Mouse (Mus musculus): ENCODE data around the gene Hpd.

The Hpd gene

DNA sequence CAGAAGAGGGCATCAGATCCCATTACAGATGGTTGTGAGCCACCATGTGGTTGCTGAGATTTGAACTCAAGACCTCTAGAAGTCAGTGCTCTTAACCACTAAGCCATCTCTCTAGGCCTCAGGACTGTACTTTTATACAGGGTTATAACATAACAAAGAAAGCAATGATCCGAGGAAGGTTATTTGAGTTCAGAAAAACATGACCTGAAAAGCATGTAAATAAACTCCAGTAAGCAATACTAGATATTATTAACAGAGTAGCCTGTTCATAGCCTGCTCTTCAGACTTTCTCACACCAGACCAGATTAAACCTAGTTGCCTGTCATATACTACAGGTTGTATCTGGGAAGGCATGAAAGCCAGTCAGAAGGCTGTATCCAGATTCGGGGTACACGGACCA lies 4.8 kb upstream of the Hpd start:
- DNase-seq (ENCODE audit: low read depth, low spot score): no peak

DNA sequence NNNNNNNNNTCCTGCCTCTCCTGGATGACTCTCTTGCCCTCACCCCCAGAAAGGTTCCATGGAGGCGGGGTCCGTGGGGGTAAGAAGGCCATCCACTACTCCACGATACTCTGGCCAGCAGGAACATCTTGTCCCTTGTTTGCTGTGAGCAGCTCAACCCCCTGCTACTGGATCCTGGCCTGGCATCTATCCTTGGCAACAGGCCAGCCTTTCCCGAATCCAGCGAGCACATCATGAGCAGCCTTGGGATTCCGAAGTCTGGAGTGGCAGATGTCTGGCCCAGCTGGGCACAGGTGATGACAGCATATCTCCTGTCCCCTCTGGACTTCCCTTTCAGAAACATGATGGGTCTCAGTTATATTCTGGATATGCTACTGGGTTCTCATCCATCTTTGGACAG lies 3.4 kb upstream of the Hpd start:
- no peak for DNase-seq (ENCODE audit: low read depth, low spot score)

DNA sequence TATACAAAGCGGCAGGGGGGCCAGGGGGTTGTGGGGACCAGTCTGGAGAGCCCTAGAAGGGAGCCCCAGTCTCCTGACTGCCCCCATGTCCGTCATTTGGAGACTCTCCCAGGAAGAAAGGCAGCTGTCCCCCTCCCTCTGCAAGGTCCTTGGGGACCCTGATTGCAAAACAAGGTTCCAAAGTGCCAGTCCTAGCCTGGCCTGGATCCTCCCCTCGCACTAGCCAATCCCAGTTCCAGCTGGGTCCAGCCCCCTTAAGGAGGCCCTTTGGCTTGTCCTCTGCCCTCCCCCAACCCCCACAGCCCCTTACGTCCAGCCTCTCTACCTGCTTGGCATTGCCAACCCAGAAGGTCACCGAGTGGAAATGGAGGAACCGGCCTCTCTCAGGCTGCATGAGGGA lies 991 bp downstream of the Hpd start:
- no peak for DNase-seq (ENCODE audit: low read depth, low spot score)

DNA sequence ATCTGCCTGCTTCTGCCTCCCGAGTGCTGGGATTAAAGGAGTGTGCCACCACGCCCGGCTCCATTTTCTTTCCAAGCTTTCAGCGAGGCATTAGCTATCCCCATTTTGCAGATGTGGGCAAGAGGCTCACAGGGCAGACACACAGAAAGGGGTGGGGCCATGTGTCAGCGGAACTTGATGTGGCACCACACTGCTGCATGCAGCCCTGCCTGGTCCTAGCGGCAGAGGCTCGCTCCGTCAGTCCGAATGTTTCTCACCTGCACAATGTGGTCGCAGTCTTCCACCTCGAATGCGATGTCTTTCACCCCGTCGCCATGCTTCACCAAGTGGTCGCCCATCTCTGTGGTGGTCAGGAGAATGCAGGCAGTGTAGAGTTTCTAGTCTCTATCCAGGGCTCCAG lies 2.1 kb downstream of the Hpd start:
- DNase-seq (ENCODE audit: low read depth, low spot score): no peak

DNA sequence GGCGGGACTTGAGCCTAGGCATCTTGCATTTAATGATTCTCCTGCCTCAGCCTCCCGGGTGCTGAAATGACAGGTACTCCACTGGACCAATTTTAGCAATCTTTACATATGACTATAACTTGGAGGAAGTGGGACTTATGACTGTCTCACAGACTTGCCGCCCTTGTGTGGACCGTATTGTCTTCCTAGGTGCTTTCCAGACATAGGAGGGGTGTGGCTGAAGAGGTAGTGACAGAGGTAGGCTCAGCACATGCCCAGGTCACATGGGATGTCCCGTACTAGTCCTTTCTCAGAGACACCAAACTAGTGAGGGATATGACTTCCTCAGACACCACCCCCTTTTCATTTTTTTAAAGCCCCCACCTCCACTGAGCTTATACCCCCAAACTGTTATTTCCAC lies 3.7 kb downstream of the Hpd start:
- DNase-seq (ENCODE audit: low read depth, low spot score): no peak

DNA sequence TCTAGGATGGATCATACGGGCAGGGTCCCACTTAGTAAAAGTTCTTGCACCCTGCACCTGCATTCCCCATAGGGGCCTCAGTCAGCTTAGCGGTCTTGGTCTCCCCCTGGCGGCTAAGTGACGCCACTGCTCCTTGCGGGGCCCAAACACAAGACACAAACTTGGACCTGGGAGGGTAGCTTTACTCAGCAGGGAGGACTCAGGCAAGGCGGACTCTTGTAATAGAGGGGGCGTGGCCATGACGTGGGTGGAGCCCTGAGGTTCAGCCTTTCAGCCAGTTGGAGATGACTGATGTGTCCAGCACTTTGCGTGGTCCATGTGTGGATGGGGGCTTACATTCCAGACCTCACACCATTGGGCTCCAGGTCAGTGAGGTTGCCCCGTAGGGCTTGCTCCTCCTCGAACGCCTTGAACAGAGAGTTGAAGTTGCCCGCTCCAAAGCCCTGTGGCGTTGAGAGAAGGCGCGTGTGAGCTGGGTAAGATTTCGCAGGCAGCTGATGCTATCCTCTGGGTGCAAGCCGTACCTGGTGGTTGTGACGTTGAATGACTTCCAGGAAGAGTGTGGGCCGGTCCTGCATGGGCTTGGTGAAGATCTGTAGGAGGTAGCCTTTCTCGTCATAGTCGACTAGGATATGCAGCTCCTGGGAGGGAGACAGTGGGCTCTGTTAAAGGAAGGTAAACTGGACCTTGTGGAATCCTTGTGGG lies 10.7 kb downstream of the Hpd start:
- DNase-seq (ENCODE audit: low read depth, low spot score): peak; percentile 95

DNA sequence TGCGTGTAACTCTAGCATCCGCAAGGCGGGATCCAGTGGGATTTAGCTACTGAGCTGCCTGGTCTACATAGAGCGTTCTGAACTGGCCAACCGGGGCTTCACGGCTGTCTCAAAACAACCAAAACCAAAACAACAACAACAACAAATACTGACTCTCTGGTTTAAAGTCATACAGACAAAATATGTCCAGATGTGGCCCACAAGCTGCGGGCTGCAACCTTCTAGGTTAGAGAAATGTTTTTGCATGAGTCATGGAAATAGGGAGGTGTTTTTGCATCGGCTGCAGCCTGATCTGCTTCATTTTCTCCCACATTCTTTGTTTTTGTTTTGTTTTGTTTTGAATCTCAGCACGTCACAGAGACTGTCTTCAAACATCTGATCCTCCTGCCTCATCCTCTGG lies 12.2 kb downstream of the Hpd start:
- no peak for DNase-seq (ENCODE audit: low read depth, low spot score)

DNA sequence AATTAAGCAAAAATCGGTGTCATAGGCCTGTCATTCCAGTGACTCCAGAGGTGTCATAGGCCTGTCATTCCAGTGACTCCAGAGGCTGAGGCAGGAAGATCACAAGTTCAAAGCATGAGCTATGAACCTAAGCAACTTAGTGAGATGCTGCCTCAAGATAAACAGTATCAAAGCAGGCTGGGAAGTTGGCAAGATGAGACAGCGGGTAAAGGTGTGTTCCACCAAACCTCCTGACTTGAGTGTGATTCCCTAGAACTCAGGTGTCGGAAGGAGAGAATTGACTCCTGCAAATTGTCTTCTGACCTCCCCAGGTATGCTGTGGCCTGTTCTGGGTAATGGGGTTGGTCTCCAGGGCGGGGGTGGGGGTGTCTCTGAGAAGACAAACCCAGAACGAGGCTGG lies 13.2 kb downstream of the Hpd start, which contains the start of gene Psmd9:
Gene Psmd9, plus strand, starts transcription at position 130 of the 400 bp plus-strand sequence.
- DNase-seq (ENCODE audit: low read depth, low spot score): no peak

DNA sequence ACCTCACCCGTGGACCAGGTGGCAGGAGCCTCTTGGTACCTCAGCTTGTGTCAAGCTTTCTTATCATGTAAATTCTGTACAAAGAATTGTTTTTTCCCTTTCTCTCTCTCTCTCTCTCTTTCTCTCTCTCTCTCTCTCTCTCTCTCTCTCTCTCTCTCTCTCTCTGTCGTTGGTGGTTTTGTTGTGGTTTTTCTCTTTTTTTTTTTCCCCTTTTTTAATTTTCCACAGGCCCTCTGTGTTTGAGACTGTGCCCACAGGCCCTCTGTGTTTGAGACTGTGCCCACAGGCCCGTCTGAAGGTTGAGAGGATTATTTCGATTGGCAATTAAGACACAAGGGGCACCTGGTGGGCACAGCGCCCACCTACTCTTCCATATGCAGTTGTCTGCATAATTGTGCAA lies 14.9 kb downstream of the Hpd start:
- DNase-seq (ENCODE audit: low read depth, low spot score): no peak

DNA sequence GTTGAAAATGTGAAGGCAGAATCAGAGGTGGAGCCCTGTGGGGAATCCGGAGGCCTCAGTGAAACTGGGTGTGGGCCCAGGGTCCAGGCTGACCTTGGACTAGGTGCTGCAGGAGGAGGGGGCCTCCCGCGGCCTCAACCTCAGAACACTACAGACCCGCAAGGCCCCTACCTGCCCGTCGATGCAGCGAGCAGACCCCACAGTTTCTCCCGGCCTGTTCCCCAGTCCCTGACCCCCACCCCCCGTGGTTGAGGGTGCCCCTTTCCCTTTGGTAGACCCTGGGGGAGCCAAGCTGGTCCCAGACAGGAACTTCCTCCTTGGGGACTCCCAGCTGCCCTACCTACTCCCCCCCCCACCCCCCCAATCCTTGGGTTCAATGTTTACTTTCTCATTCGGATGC lies 16.1 kb downstream of the Hpd start:
- DNase-seq (ENCODE audit: low read depth, low spot score): no peak

DNA sequence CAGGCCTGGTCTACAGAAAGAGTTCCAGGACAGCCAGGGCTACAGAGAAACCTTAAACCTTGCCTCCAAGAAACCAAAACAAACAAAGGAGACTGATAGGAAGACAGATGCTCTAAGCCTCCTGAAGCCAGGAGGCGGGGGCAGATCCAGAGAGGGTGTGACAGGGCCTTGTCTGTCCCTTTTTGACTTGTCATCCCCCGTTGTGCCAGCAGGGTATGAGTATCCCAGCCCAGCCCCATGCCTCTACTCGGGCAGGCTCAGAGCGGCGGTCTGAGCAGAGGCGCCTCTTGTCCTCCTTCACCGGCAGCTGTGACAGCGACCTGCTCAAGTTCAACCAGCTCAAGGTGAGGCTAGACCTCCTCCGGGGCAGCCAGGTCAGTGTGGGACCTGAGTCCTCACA lies 19.6 kb downstream of the Hpd start:
- DNase-seq (ENCODE audit: low read depth, low spot score): peak; percentile 84

DNA sequence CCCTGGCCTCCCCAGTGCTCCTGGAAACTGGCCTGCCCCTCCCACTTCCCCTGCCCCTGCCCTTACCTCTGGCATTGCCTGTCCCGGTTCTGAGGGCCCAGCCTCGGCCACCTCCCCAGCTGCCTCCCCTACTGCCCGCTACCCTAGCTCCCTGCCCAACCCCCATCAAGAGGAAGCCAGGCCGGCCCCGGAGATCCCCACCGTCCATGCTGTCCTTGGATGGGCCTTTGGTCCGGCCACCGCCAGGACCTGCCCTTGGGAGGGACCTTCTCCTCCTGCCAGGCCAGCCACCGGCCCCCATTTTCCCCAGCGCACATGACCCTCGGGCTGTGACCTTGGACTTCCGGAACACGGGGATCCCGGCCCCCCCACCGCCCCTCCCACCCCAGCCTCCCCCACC lies 22.2 kb downstream of the Hpd start:
- no peak for DNase-seq (ENCODE audit: low read depth, low spot score)

DNA sequence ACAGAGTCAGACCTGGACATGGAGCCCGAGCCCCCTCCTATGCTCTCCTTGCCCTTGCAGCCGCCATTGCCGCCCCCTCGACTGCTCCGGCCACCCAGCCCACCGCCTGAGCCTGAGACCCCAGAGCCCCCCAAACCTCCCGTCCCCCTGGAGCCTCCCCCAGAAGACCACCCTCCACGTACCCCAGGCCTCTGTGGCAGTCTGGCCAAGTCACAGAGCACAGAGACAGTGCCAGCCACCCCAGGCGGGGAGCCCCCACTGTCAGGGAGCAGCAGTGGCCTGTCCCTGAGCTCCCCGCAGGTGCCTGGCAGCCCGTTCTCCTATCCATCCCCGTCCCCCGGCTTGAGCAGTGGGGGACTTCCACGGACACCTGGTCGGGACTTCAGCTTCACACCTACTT lies 22.7 kb downstream of the Hpd start:
- DNase-seq (ENCODE audit: low read depth, low spot score): no peak

DNA sequence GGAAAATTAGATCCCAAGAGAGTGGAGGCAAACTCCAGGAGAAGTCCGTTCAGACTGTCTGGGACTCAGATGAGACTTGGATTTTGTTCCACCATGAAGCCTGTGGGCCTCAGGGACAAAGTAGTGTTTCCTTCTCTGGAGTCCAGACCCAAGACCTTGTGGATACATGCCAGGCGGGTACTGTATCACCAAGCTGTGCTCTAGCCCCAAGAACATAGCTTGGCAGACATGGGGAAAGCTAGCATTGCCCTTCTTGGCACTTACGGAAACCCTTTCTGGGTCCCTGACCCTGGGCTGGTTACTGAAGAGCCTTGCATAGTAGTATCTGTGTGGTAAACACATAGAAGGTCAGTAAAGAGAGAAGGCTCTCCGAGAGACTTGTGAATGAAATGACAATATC lies 23.1 kb downstream of the Hpd start:
- no peak for DNase-seq (ENCODE audit: low read depth, low spot score)

DNA sequence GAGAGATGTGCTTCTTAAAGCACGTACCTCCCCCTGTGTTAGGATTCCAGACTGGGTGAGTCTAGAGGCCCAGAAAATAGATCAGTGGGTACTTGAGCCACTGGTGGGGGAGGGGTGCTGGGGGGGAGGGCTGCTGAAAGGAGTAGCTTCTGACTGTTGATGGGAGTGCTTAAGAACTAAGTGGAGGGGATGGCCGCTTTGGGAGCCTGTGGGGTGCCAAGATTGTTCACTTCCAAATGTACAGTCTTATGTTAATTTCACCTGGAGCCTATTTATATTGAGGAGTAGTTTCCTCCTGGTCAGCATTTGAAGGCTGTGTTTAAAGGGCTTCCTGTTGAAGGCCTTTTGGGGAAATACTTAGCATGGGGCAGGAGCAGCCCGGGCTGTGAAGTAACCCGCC lies 24.6 kb downstream of the Hpd start:
- peak; percentile 99 for DNase-seq (ENCODE audit: low read depth, low spot score)

DNA sequence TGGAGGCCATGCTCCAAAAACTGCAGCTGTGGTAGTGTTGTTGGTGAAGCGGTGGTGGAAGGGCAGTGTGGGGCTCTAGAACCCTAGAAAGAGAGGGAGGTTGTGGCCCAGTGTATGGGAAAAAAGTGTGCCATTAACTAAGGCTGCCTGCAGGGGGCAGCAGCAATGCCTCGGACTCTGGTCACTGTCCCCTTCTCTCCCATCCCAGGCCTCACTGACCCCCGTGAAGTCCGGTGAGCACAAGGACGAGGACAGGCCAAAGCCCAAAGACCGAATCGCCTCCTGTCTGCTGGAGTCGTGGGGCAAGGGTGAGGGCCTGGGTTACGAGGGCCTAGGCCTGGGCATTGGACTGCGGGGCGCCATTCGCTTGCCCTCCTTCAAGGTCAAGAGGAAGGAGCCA lies 25.8 kb downstream of the Hpd start:
- DNase-seq (ENCODE audit: low read depth, low spot score): peak; percentile 48

DNA sequence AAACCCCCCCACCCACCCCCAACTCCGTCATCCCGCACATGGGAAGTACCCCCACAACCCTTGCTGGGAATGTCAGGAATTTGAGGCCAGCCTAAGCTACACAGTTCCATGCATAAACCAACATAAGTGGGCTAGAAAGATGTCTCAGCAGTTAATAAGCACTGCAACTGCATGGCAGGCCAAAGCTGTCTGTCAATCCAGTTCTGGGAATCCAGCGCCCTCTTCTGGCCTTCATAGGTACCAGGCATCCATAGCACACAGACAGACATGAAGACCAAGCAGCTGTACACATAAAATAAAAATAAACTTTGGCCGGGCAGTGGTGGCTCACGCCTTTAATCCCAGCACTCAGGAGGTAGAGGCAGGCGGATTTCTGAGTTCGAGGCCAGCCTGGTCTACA lies 27.1 kb downstream of the Hpd start:
- peak; percentile 84 for DNase-seq (ENCODE audit: low read depth, low spot score)

DNA sequence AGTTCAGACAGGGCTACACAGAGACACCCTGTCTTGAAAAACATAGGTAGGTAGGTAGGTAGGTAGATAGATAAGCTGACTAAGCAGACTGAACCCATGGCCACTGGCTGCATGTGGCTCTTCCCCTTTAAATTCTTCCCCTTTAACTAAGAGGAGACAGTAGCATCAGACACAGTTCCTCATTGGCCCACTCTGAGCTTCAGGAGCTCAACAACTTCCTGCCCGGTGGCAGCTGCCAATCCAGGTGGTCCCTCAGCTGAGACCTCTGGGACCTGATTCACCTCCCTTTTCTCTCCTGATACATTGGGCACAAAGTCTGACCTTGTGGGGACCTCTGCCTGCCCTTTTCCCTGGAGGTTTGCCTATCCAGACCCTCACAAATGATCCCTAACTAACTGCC lies 29.6 kb downstream of the Hpd start:
- DNase-seq (ENCODE audit: low read depth, low spot score): no peak

DNA sequence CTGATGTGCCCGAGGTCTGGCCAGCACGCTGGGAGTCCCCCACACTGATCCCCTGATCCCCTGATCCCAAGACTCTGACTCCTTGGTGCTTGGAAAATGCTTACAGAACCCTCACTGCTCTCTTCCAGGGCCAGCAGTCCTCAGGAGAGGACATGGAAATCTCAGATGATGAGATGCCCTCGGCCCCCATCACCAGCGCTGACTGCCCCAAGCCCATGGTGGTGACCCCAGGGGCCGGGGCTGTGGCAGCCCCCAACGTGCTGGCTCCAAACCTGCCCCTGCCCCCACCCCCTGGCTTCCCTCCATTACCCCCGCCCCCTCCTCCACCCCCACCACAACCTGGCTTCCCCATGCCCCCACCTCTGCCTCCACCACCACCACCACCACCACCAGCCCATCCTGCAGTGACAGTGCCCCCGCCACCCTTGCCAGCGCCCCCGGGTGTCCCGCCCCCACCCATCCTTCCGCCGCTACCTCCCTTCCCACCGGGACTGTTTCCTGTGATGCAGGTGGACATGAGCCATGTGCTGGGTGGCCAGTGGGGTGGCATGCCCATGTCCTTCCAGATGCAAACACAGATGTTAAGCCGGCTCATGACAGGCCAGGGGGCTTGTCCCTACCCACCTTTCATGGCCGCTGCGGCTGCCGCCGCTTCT lies 30.7 kb downstream of the Hpd start:
- DNase-seq (ENCODE audit: low read depth, low spot score): no peak

DNA sequence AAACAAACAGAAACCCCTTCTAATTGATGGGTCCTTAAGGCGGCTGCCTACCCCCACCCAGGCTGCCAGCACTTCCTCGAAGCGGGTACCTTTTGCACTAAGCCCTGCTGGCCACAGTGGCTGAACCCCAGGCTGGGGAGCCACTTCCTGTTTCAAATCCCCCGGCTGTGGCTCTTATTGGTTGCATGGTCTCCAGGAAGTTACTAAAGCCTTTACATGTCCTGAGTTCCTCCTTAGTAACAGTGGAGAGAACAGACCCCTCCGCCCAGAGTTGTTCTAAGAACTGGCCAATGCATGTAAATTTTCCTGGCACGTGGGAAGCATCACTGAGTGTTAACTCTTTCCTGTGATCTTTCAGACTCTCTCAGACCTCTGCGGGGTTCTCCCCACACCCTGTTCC lies 31.4 kb downstream of the Hpd start:
- peak; percentile 89 for DNase-seq (ENCODE audit: low read depth, low spot score)

DNA sequence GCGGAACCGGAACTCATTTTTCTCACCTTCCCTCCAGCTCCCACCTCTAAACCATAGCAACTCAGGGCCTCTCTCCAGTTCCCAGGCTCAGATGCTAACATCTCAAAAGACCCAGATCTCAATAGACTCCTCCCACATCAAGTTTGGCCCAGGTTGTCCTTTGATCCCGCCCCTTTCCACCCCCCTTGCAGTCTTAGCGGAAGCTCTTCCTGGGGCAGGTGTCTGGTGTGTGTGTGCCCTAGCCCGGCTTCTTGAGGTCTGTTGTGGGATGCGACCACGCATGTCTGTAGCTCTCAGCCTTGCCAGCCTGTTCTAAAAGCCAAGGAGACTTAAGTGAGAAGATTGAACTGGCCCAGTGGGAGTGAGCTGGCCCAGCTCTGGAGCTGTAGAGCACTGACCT lies 31.9 kb downstream of the Hpd start:
- peak; percentile 79 for DNase-seq (ENCODE audit: low read depth, low spot score)

DNA sequence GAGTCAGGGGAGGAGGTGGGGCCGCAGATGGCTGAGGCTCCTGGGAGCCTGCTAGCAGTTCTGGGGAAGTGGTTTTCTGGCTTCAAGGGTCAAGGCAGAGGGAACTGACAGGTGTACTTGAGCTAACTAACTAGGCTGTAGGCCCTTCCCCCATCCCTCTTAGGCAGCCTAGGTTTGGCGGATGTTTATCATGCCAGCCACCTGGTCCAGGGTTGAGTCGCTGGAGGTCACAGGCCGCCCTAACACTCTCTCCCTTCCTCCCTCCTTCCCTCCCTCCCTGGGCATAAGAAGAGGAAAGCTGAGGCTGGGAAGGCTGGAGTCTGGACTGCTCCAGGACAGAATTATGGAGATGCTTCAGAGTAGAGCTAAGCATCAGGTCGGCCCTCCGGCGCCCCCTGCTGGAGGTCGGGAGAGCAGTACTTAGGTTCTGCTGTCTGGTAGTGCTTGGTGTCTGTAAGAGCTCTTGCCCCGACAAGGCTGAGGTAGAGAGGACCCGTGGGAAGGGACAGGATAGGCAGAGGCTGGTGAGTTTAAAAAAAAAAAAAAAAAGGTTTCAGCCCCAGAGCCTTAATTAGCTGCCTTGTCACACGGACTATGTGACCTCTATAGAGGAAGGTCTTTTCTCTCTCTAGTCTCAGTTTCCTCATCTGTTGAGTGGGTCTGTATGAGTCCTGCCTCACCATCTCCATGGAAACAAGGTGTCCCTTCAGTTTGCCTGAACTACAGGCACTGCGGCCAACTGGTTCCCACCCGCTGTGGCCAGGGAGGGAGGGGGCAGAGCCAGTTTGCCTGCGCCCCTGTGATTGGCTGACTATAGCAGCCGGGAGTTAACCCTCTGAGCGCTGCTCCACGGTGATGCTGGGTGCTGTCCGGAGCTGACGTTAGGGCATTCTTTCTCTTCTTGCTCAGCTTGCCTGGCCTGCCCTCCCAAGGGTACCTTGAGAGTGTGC lies 32.8 kb downstream of the Hpd start:
- DNase-seq (ENCODE audit: low read depth, low spot score): peak; percentile 95

All from ZHBTc4 (cell line).